22 mouse cellular contexts compared by ENCODE assay signal in the genomic region with DNA sequence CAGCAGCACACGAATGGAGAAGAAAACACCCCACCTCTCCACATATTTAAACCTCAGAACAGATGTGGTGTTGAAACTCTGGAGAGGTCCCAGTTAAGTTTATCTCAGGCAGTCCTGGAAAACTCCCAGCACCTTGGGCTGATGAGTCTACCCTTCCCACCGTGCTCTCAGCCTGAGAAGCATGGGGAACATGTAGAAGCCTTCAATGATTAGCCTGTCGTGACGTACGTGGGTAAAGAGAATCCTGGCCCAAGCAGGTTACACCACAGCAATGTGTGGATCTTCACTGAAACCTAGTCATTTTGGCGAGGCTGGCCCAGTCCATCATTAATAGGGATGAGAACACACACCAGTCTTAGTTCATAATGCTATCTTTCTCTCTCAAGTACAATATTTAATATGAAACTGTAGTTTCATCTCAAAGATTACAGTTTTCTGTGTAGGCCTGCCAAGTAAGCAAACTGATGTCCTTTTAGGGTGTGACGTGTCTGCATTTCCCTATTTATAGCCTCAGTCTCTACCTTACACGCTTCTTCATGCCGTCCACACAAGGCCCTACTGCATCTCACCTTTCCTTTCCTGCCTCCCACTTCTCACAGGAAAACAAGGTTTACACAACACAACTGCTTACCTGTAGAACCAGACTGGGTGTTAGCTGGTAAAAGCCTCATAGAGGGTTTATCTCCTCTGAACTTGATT.
DNase-seq lines count a peak whose midpoint lies in the region; ATAC-seq and TF ChIP-seq lines count a peak whose summit lies in the region.
"Had no signal": no experiment of that assay in that cellular context is flagged by ENCODE, and none has a peak within 500 bp of the region (broad histone marks: within the 10 kb centered on the region; RNA-seq: fewer than 3 reads in every experiment).

No protein-coding gene starts in this region.

- no peak for TF ChIP-seq CTCF in heart, postnatal 0 days (IDR thresholded peaks at IDR 0.05; ENCODE audit: low read depth)
- TF ChIP-seq CTCF in cerebellum, adult 2 months (IDR thresholded peaks at IDR 0.05; ENCODE audit: borderline replicate concordance, insufficient read depth, low read depth, low read length) = no peak

- H3K4me1 ChIP-seq in heart, embryonic 10.5 days = peaks cover 26% of the 10 kb centered on the region
- peaks cover 19% of the 10 kb centered on the region; the same call in 1 of the 2 replicates for H3K4me1 ChIP-seq in heart, postnatal 0 days (ENCODE audit: control insufficient read depth, insufficient read depth)
- peaks cover 14% of the 10 kb centered on the region for H3K4me1 ChIP-seq in heart, embryonic 11.5 days (ENCODE audit: control insufficient read depth, insufficient read depth, low read length)
- peaks cover 43% of the 10 kb centered on the region for H3K4me1 ChIP-seq in liver, embryonic 12.5 days
- no peaks in the 10 kb centered on the region for H3K4me1 ChIP-seq in cerebellum, adult 2 months (ENCODE audit: control insufficient read depth, insufficient read depth, low read length)
- H3K4me1 ChIP-seq in hindbrain, embryonic 16.5 days (ENCODE audit: control insufficient read depth, insufficient read depth, low read depth, low read length) = no peaks in the 10 kb centered on the region
- H3K4me1 ChIP-seq: embryonic facial prominence, embryonic 15.5 days; limb, embryonic 13.5 days; megakaryocyte, embryonic 14.5 days had no signal

- no peaks in the 10 kb centered on the region for H3K9me3 ChIP-seq in heart, embryonic 10.5 days
- H3K9me3 ChIP-seq in heart, postnatal 0 days (replicated peaks; ENCODE audit: control insufficient read depth, low read length) = no peaks in the 10 kb centered on the region
- no peaks in the 10 kb centered on the region for H3K9me3 ChIP-seq in heart, embryonic 11.5 days (replicated peaks; ENCODE audit: control insufficient read depth, low read length)
- no peaks in the 10 kb centered on the region for H3K9me3 ChIP-seq in liver, embryonic 12.5 days (replicated peaks)
- H3K9me3 ChIP-seq in hindbrain, embryonic 16.5 days (ENCODE audit: control insufficient read depth, low read length) = no peaks in the 10 kb centered on the region
- H3K9me3 ChIP-seq: embryonic facial prominence, embryonic 15.5 days; limb, embryonic 13.5 days; megakaryocyte, embryonic 14.5 days had no signal

- TF ChIP-seq EP300 in heart, postnatal 0 days (IDR thresholded peaks at IDR 0.05; ENCODE audit: low read depth) = no peak

- H3K36me3 ChIP-seq in heart, embryonic 10.5 days = no peaks in the 10 kb centered on the region
- no peaks in the 10 kb centered on the region for H3K36me3 ChIP-seq in heart, postnatal 0 days (replicated peaks; ENCODE audit: control insufficient read depth, insufficient read depth, low read length)
- H3K36me3 ChIP-seq in heart, embryonic 11.5 days (ENCODE audit: control insufficient read depth, insufficient read depth, low read length) = no peaks in the 10 kb centered on the region
- H3K36me3 ChIP-seq in liver, embryonic 12.5 days = no peaks in the 10 kb centered on the region
- H3K36me3 ChIP-seq in hindbrain, embryonic 16.5 days (ENCODE audit: control insufficient read depth, insufficient read depth, low read length) = no peaks in the 10 kb centered on the region
- H3K36me3 ChIP-seq: embryonic facial prominence, embryonic 15.5 days; limb, embryonic 13.5 days had no signal

- peak overlapping the region; percentile 36; the same call in 1 of the 2 replicates for H3K27ac ChIP-seq in heart, embryonic 10.5 days
- H3K27ac ChIP-seq in heart, postnatal 0 days (ENCODE audit: low read depth) = peak overlapping the region; percentile 73
- H3K27ac ChIP-seq in heart, embryonic 11.5 days (ENCODE audit: low read depth, low read length) = no peak overlapping the region
- H3K27ac ChIP-seq in liver, embryonic 12.5 days = peak overlapping the region; percentile 79
- no peak overlapping the region for H3K27ac ChIP-seq in cerebellum, adult 2 months (ENCODE audit: insufficient read depth, low read length)
- H3K27ac ChIP-seq in hindbrain, embryonic 16.5 days (ENCODE audit: low read depth, low read length) = no peak overlapping the region
- H3K27ac ChIP-seq: embryonic facial prominence, embryonic 15.5 days; kidney, postnatal 0 days; limb, embryonic 13.5 days had no signal

- H3K4me3 ChIP-seq in heart, embryonic 10.5 days = no peak overlapping the region
- H3K4me3 ChIP-seq in heart, postnatal 0 days (ENCODE audit: low read depth, low read length) = no peak overlapping the region
- H3K4me3 ChIP-seq in heart, embryonic 11.5 days (ENCODE audit: low read depth, low read length) = no peak overlapping the region
- no peak overlapping the region for H3K4me3 ChIP-seq in liver, embryonic 12.5 days
- no peak overlapping the region for H3K4me3 ChIP-seq in cerebellum, adult 2 months (replicated peaks; ENCODE audit: insufficient read depth, low read depth, low read length)
- no peak overlapping the region for H3K4me3 ChIP-seq in hindbrain, embryonic 16.5 days (ENCODE audit: low read length)
- H3K4me3 ChIP-seq: embryonic facial prominence, embryonic 15.5 days; limb, embryonic 13.5 days; megakaryocyte, embryonic 14.5 days; myocyte had no signal

- no peak overlapping the region for H3K9ac ChIP-seq in heart, postnatal 0 days (replicated peaks; ENCODE audit: low read depth, low read length)
- no peak overlapping the region for H3K9ac ChIP-seq in heart, embryonic 11.5 days (ENCODE audit: low read depth, low read length)
- H3K9ac ChIP-seq in liver, embryonic 12.5 days = peak overlapping the region; percentile 41; the same call in 1 of the 2 replicates
- no peak overlapping the region for H3K9ac ChIP-seq in hindbrain, embryonic 16.5 days (ENCODE audit: low read depth, low read length)
- H3K9ac ChIP-seq: embryonic facial prominence, embryonic 15.5 days; limb, embryonic 13.5 days; lung, embryonic 14.5 days had no signal

- WGBS in heart, embryonic 10.5 days = 51% methylated on average over 9 of the region's 9 CpGs
- 32% methylated on average over 9 of the region's 9 CpGs for WGBS in heart, postnatal 0 days
- WGBS in heart, embryonic 11.5 days (ENCODE audit: insufficient replicate concordance) = 60% methylated on average over 9 of the region's 9 CpGs
- 47% methylated on average over 9 of the region's 9 CpGs for WGBS in liver, embryonic 12.5 days (ENCODE audit: insufficient replicate concordance)
- WGBS in cerebellum, adult 2 months = 94% methylated on average over 9 of the region's 9 CpGs
- WGBS in hindbrain, embryonic 16.5 days = 96% methylated on average over 9 of the region's 9 CpGs

- no peaks in the 10 kb centered on the region for H3K27me3 ChIP-seq in heart, embryonic 10.5 days (ENCODE audit: insufficient read depth, poor library complexity, severe bottlenecking)
- no peaks in the 10 kb centered on the region for H3K27me3 ChIP-seq in heart, postnatal 0 days (ENCODE audit: control insufficient read depth, insufficient read depth, low read length)
- no peaks in the 10 kb centered on the region; the same call in 1 of the 2 replicates for H3K27me3 ChIP-seq in heart, embryonic 11.5 days (ENCODE audit: control insufficient read depth, insufficient read depth, low read length)
- no peaks in the 10 kb centered on the region for H3K27me3 ChIP-seq in liver, embryonic 12.5 days (replicated peaks)
- H3K27me3 ChIP-seq in cerebellum, adult 2 months (ENCODE audit: control insufficient read depth, insufficient read depth, low read length) = no peaks in the 10 kb centered on the region; the same call in 1 of the 2 replicates
- H3K27me3 ChIP-seq in hindbrain, embryonic 16.5 days (replicated peaks; ENCODE audit: control insufficient read depth, insufficient read depth, low read length) = no peaks in the 10 kb centered on the region
- H3K27me3 ChIP-seq: embryonic facial prominence, embryonic 15.5 days; limb, embryonic 13.5 days; megakaryocyte, embryonic 14.5 days had no signal

- no peak overlapping the region for H3K4me2 ChIP-seq in heart, postnatal 0 days (ENCODE audit: low read depth, low read length)
- no peak overlapping the region for H3K4me2 ChIP-seq in heart, embryonic 11.5 days
- H3K4me2 ChIP-seq in liver, embryonic 12.5 days = peak overlapping the region; percentile 43
- H3K4me2 ChIP-seq in hindbrain, embryonic 16.5 days (ENCODE audit: low read length) = no peak overlapping the region
- H3K4me2 ChIP-seq: embryonic facial prominence, embryonic 15.5 days; limb, embryonic 13.5 days; lung, embryonic 14.5 days had no signal

- ATAC-seq in heart, postnatal 0 days (ENCODE audit: insufficient read depth, low read depth) = peak; percentile 78
- no peak for ATAC-seq in heart, embryonic 11.5 days (replicated peaks; ENCODE audit: insufficient number of reproducible peaks, low FRiP score, low TSS enrichment)
- ATAC-seq in liver, embryonic 12.5 days = peak; percentile 31; the same call in 1 of the 2 replicates
- peak; percentile 26 for ATAC-seq in megakaryocyte progenitor cell, adult 5-6 weeks (replicated peaks; ENCODE audit: poor library complexity)
- ATAC-seq in hindbrain, embryonic 16.5 days = no peak
- ATAC-seq: midbrain, embryonic 16.5 days had no signal

- DNase-seq in heart, embryonic 10.5 days (ENCODE audit: low spot score) = no peak
- DNase-seq in heart, postnatal 14 days = no peak
- peak; percentile 57 for DNase-seq in heart, postnatal 0 days (ENCODE audit: low spot score)
- no peak for DNase-seq in cerebellum, adult 2 months
- DNase-seq: adrenal gland, postnatal 14 days; cerebellum, adult 9-10 months; gastrocnemius, postnatal 25 days; kidney, adult 11 months; layer of hippocampus, adult 9-11 months; lung, embryonic 14.5 days; thymus, adult 18-20 months; thymus, postnatal 36 days had no signal

- TF ChIP-seq POLR2A in cerebellum, adult 2 months (IDR thresholded peaks at IDR 0.05; ENCODE audit: borderline replicate concordance, insufficient read depth, low read length) = no peak

- intact Hi-C loops in heart, postnatal 14 days (cut with DNase I) = no loop called here

Comparison
In these comparisons a context has a peak if more than half of its experiments do, and no peak if none do; other contexts are left out.
1. H3K27ac ChIP-seq: peak in heart, embryonic 10.5 days (single experiment), heart, postnatal 0 days (single experiment) and liver, embryonic 12.5 days (single experiment); none in heart, embryonic 11.5 days (single experiment), cerebellum, adult 2 months (single experiment) and hindbrain, embryonic 16.5 days (single experiment).
2. ATAC-seq: peak in heart, postnatal 0 days (single experiment), liver, embryonic 12.5 days (single experiment) and megakaryocyte progenitor cell, adult 5-6 weeks (single experiment); none in heart, embryonic 11.5 days (single experiment) and hindbrain, embryonic 16.5 days (single experiment).